ENCODE assay signal across 7 mouse cellular contexts in genomic region chr9:113742361-113742794, GRCm38 (mm10). TPM values are rescaled to one million over a fixed set of nuclear protein-coding genes. Genes with fewer than 3 reads are reported as not detected.
DNase-seq lines count a peak whose midpoint lies in the region; ATAC-seq and TF ChIP-seq lines count a peak whose summit lies in the region.

No protein-coding gene starts in this region.

- TF ChIP-seq EP300 in CH12.LX (IDR thresholded peaks at IDR 0.05; ENCODE audit: low read length): no peak

- in situ Hi-C loops in CH12.LX (cut with MboI; ENCODE audit: low pct_ligation_motif_present, low pct_unique_long_range_greater_than_20kb, low sequenced_read_pairs): loop anchor here (10.0 to 25.0 kb wide), 2 partner anchors 182 to 345 kb away; no protein-coding TSS in a partner anchor

- intact Hi-C loops in heart, postnatal 10 days (cut with DNase I): loop anchor here (2.0 to 10.0 kb wide), 4 partner anchors 50 to 240 kb away; no protein-coding TSS in a partner anchor

- WGBS in embryonic facial prominence, embryonic 11.5 days: 6% methylated on average over 17 of the region's 17 CpGs

- peak; percentile 23 for DNase-seq in CH12.LX (ENCODE audit: extremely low read depth)
- DNase-seq in NIH3T3 (ENCODE audit: low read depth): peak; percentile 64
- peak; percentile 43 for DNase-seq in embryonic facial prominence, embryonic 11.5 days (ENCODE audit: low spot score)
- DNase-seq in heart, postnatal 10 days: peak; percentile 37 to 43
- DNase-seq in kidney, postnatal 4 days: peak; percentile 31 to 51
- peak; percentile 5 for DNase-seq in lung, postnatal 14 days
- DNase-seq in right cerebral cortex, postnatal 14 days: peak; percentile 19

- peak overlapping the region; percentile 88 for H3K4me2 ChIP-seq in CH12.LX (ENCODE audit: insufficient read depth, low read depth, poor library complexity, severe bottlenecking)
- H3K4me2 ChIP-seq in embryonic facial prominence, embryonic 11.5 days (ENCODE audit: low read depth, low read length): peak overlapping the region; percentile 88

- peak; percentile 73 for TF ChIP-seq RAD21 in CH12.LX (IDR thresholded peaks at IDR 0.05; ENCODE audit: low read depth, low read length)

- no peak overlapping the region for H3K27ac ChIP-seq in CH12.LX (ENCODE audit: insufficient read depth, low read depth)
- no peak overlapping the region for H3K27ac ChIP-seq in embryonic facial prominence, embryonic 11.5 days (replicated peaks; ENCODE audit: low read depth, low read length)

- no peaks in the 10 kb centered on the region for H3K27me3 ChIP-seq in CH12.LX (replicated peaks)
- no peaks in the 10 kb centered on the region for H3K27me3 ChIP-seq in embryonic facial prominence, embryonic 11.5 days (ENCODE audit: control insufficient read depth, insufficient read depth, low read length)

- no peaks in the 10 kb centered on the region for H3K9me3 ChIP-seq in CH12.LX (replicated peaks; ENCODE audit: low read length)
- H3K9me3 ChIP-seq in embryonic facial prominence, embryonic 11.5 days (replicated peaks; ENCODE audit: control insufficient read depth, low read length): no peaks in the 10 kb centered on the region

- peak overlapping the region; percentile 84 to 94 (median 88) for H3K4me3 ChIP-seq in CH12.LX (replicated peaks in 1 of 3; ENCODE audit: low read depth in 2 of 3, low read length in 2 of 3, poor library complexity in 1 of 3)
- H3K4me3 ChIP-seq in embryonic facial prominence, embryonic 11.5 days (ENCODE audit: low read depth, low read length): peak overlapping the region; percentile 97

- peaks cover 28% of the 10 kb centered on the region for H3K79me2 ChIP-seq in CH12.LX (replicated peaks; ENCODE audit: control insufficient read depth, extremely low read depth, insufficient read depth, poor library complexity, severe bottlenecking)

- peaks cover 11 to 40% of the 10 kb centered on the region in 2 experiments for H3K4me1 ChIP-seq in CH12.LX (ENCODE audit: control insufficient read depth in 1 of 2, insufficient read depth in 2 of 2)
- no peaks in the 10 kb centered on the region for H3K4me1 ChIP-seq in embryonic facial prominence, embryonic 11.5 days (ENCODE audit: control insufficient read depth, insufficient read depth, low read length)

- no peak for ATAC-seq in embryonic facial prominence, embryonic 11.5 days (replicated peaks; ENCODE audit: insufficient number of reproducible peaks, low FRiP score, low TSS enrichment, low read depth)

- dilution Hi-C loops in CH12.LX (cut with MboI; ENCODE audit: extremely low pct_ligation_motif_present, extremely low pct_unique_long_range_greater_than_20kb, low sequenced_read_pairs): no loop called here

- no peak for TF ChIP-seq POLR2A in CH12.LX (IDR thresholded peaks at IDR 0.05; ENCODE audit: low read depth, low read length)

- H3K36me3 ChIP-seq in CH12.LX (replicated peaks in 1 of 2; ENCODE audit: control insufficient read depth in 1 of 2, insufficient read depth in 1 of 2, low read length in 1 of 2): peaks cover 0 to 7% of the 10 kb centered on the region in 2 experiments
- no peaks in the 10 kb centered on the region for H3K36me3 ChIP-seq in embryonic facial prominence, embryonic 11.5 days (replicated peaks; ENCODE audit: control insufficient read depth, insufficient read depth, low read depth, low read length)

- TF ChIP-seq CTCF in CH12.LX (conservative IDR thresholded peaks at IDR 0.05 in 1 of 2, IDR thresholded peaks at IDR 0.05 in 1 of 2; ENCODE audit: low read depth in 2 of 2, low read length in 2 of 2): peak in 1 of 2 experiments; percentile 63; a peak in 2 of 4 replicates

- H3K9ac ChIP-seq in CH12.LX (ENCODE audit: insufficient read depth, low read depth): peak overlapping the region; percentile 74
- H3K9ac ChIP-seq in embryonic facial prominence, embryonic 11.5 days (replicated peaks; ENCODE audit: low read length): peak overlapping the region; percentile 93

TF ChIP-seq in CH12.LX, 34 proteins besides CTCF, POLR2A, EP300 and RAD21:
- TF ChIP-seq POLR2AphosphoS2 (IDR thresholded peaks at IDR 0.05; ENCODE audit: low read depth, low read length): no peak
- TF ChIP-seq TBP (conservative IDR thresholded peaks at IDR 0.05; ENCODE audit: low read depth, low read length): no peak
- no peak for TF ChIP-seq TCF12 (IDR thresholded peaks at IDR 0.05; ENCODE audit: low read depth, low read length)
- no peak for TF ChIP-seq GABPA (IDR thresholded peaks at IDR 0.05; ENCODE audit: insufficient replicate concordance, low read depth, low read length)
- no peak for TF ChIP-seq E2F4 (IDR thresholded peaks at IDR 0.05; ENCODE audit: insufficient replicate concordance, low read depth, low read length)
- no peak for TF ChIP-seq MAZ (IDR thresholded peaks at IDR 0.05; ENCODE audit: low read depth, low read length)
- TF ChIP-seq ZMIZ1 (IDR thresholded peaks at IDR 0.05; ENCODE audit: low read depth, low read length): no peak
- no peak for TF ChIP-seq MEF2A (IDR thresholded peaks at IDR 0.05; ENCODE audit: borderline replicate concordance, low read depth, low read length)
- peak; percentile 21; the same call in 1 of the 2 replicates for TF ChIP-seq MXI1 (IDR thresholded peaks at IDR 0.05; ENCODE audit: low read depth, low read length)
- TF ChIP-seq RCOR1 (conservative IDR thresholded peaks at IDR 0.05; ENCODE audit: low read depth, low read length): no peak
- TF ChIP-seq ZC3H11A (IDR thresholded peaks at IDR 0.05; ENCODE audit: low read depth, low read length): no peak
- TF ChIP-seq IRF4 (IDR thresholded peaks at IDR 0.05; ENCODE audit: low read depth, low read length): 0 out of 2 replicates have a peak, but pooled peaks have one; percentile 17
- peak; percentile 41 for TF ChIP-seq SMC3 (IDR thresholded peaks at IDR 0.05; ENCODE audit: low read depth, low read length)
- TF ChIP-seq SIN3A (IDR thresholded peaks at IDR 0.05; ENCODE audit: low read length): 0 out of 2 replicates have a peak, but pooled peaks have one; percentile 47
- 0 out of 2 replicates have a peak, but pooled peaks have one; percentile 68 for TF ChIP-seq CHD1 (IDR thresholded peaks at IDR 0.05; ENCODE audit: low read depth, low read length)

RNA-seq across cellular contexts. Expression of gene Clasp2, which starts 1.1 kb away (rescaled TPM):
- 29.8 and 32.4 TPM in 2 replicates for total RNA-seq in CH12.LX (2012; rRNA removed)
- 23.9 and 25.9 TPM in 2 replicates for total RNA-seq in CH12.LX (2014; rRNA removed)
- 24.9 and 27.0 TPM in 2 replicates for polyA plus RNA-seq in CH12.LX (2012; ENCODE audit: insufficient read length, low read depth)
- polyA plus RNA-seq in embryonic facial prominence, embryonic 11.5 days (2014; fragmentation: Nextera tagmentation; extraction: Ambion mirVana): 30.2 and 34.2 TPM in 2 replicates
- total RNA-seq in heart, postnatal 10 days (2021): 10 to 100 TPM; 45.0 to 46.9 TPM

RNA-seq across cellular contexts. Expression of gene Pdcd6ip, which starts 34.3 kb away (rescaled TPM):
- total RNA-seq in CH12.LX (2012; rRNA removed): 29.4 and 29.5 TPM in 2 replicates
- 23.3 and 25.9 TPM in 2 replicates for total RNA-seq in CH12.LX (2014; rRNA removed)
- polyA plus RNA-seq in CH12.LX (2012; ENCODE audit: insufficient read length, low read depth): 75.3 and 75.6 TPM in 2 replicates
- 46.1 and 51.4 TPM in 2 replicates for polyA plus RNA-seq in embryonic facial prominence, embryonic 11.5 days (2014; fragmentation: Nextera tagmentation; extraction: Ambion mirVana)
- 10 to 100 TPM; 81.3 to 83.9 TPM for total RNA-seq in heart, postnatal 10 days (2021)

Comparison
In these comparisons a context has a peak if more than half of its experiments do, and no peak if none do; other contexts are left out.
1. DNase-seq: peak in every context shown above with its lines; median percentile 64 in NIH3T3; 43 in embryonic facial prominence, embryonic 11.5 days; 41 in kidney, postnatal 4 days; 40 in heart, postnatal 10 days; 23 in CH12.LX; 19 in right cerebral cortex, postnatal 14 days; 5 in lung, postnatal 14 days.